Mouse (Mus musculus) forelimb bud, embryonic 11.5 days (tissue): ENCODE results near the gene Slc4a10.

Experiments
- DNase-seq: peaks from one replicate; pipeline ENCODE4 v3.0.0-alpha.2; 2012; ENCODE audit warnings: low read depth, low spot score

Gene Slc4a10

GRCm38 (mm10) chr2:62347762-62348161 is 301.5 kb downstream of the Slc4a10 start:
- DNase-seq: no peak

DNA sequence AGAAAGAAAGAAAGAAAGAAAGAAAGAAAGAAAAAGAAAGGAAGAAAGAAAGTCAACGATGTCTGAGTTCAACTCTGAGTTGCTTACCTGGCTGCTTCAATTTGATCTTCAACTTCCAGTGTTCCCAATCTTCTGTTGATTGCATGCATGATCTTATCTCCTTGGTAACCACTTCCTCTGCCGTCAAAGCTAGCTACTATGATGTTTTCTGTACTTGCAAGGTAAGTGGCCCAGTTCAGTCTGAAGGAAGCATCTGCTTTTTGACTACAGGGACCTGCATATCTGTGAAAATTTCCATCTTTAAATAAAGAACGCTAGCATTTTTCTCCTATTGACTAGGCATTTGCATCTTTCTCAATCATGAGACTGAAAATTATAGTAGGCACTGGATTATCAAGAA is 305.8 kb downstream of the Slc4a10 start:
- no peak for DNase-seq

GRCm38 (mm10) chr2:62355766-62356165 is 309.5 kb downstream of the Slc4a10 start:
- DNase-seq: no peak

GRCm38 (mm10) chr2:62356606-62357005 is 310.3 kb downstream of the Slc4a10 start:
- no peak for DNase-seq

DNA sequence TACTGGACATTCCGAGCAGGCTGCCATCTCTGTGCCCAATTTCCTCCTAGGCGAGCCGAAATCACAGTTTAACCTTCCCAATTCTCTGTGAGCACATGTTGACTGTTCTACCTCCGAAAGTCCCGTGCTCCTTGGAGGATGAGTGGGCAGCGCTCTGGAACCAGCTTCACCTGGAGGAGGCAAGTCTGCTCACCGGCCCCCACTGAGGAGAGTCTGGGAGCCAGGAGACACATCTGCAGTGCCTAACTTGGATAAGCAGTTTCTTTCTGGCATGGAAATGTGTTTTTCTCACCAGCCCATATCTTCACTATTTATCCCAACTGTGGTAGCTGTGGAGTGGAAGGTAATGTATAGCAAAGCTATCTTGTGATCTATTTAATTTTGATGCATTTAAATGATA is 311.0 kb downstream of the Slc4a10 start:
- no peak for DNase-seq

DNA sequence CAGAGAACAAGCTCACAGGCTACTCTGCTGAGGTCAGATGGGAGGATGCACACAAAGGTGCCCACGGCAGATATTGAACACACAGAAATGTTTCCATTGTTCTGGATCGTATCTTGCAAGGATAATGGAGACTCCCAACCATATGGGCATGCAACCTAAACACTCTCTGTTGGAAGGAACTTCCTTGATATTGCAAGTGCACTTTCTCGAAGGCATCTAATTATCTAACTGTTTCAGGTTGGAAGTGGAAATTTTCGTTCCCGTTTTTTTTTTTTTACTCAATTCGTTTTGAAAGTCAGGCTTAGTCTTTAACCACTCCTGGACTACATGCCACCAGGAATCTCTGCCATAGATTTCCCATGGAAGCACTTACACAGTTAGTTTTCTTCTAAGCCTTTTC is 314.6 kb downstream of the Slc4a10 start:
- DNase-seq: no peak

- no peak for DNase-seq
Measured at GRCm38 (mm10) chr2:62361514-62361913, 315.3 kb downstream of the Slc4a10 start.

GRCm38 (mm10) chr2:62362211-62362610 is 315.9 kb downstream of the Slc4a10 start:
- no peak for DNase-seq

DNA sequence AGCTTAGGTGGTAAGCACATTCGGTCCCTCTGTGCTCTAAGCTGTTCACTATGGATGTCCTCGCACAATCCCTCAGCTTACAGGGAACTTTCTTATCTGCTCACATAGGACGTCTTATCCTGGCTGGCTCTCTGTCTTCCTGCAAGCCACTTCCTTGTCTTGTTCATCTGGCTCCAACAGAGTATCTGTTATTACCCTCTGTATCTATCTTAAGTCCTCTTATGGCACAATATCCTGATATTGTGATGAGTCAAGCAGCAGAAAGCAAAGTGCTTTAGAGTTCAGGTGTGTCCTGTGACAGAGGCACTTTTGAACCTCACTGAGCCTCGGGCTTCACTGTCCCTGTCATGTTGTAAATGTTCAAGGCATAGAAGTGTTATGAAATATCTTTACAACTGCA is 317.3 kb downstream of the Slc4a10 start:
- DNase-seq: no peak

DNA sequence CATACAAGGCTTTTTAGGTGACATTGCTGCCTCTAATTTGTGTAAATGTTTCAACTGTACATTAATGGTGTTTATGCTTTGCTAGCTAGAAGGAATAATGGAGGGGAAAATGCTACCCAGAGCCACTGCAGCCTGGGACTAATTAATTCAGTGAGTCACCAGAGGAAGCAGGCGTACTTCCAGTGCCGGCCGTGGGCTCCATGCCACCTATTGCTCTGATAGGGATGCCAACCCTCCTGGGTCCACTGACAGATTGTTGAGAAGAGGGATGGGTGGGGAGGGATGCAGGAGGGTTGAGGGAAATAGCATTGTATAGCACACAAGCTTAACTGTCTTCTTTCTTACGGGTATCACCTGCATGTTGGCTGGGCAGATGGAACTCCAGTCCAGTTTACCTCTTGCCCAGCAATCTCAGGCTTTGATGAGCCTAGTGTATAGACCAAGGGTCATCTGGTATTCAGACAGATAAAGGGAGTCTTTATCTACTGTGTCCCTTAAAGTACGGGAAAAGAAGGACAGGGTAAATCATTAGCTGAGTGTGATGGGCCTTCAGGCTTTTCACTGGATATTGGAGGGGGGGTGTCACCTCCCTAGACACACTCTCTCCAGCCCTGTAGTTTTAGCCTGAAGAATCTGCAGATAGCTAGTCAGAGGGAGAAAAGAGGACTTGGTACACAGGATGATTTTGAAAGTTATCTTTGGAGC is 322.2 kb downstream of the Slc4a10 start:
- no peak for DNase-seq

- DNase-seq: no peak
Measured at GRCm38 (mm10) chr2:62370048-62370447, 323.8 kb downstream of the Slc4a10 start.

DNA sequence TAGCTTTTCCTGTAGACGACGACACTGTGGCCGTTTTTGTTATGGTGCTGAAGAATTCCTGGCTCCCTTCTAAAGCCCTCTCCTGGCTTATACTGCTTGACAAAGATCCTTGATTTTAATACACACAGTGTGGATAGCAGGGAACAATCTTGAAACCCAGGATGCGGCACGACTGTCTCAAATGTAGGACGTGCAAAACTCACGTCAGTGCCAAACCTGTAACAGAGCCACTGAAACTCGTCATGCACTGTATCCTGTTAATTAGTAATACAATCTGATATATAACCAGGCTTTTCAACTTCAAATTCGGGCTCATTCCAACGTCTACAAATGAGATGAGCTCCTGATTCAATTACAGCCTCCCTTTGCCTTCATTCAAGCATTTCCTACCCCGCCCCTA is 327.4 kb downstream of the Slc4a10 start:
- no peak for DNase-seq
